Mouse (Mus musculus) bone marrow macrophage, adult 2 months (primary cell): ENCODE results near the gene Wfdc2. TPM values are rescaled to one million over a fixed set of nuclear protein-coding genes. Genes with fewer than 3 reads are reported as not detected.

Source experiments
- H3K27ac ChIP-seq: 2 replicates; pipeline ENCODE4 v1.5.1; 2012; ENCODE audit warnings: low read depth, low read length; ENCODE audit not compliant: insufficient read depth
- H3K4me1 ChIP-seq: 2 replicates; pipeline ENCODE4 v1.6.1; 2012; ENCODE audit warnings: low read length; ENCODE audit not compliant: control insufficient read depth, insufficient read depth
- H3K4me3 ChIP-seq: 2 replicates; pipeline ENCODE4 v1.5.1; 2012; ENCODE audit warnings: mild to moderate bottlenecking, low read length, moderate library complexity; ENCODE audit not compliant: insufficient read depth
- CTCF ChIP-seq: IDR thresholded peaks from 2 replicates; pipeline ENCODE4 v1.5.1; 2012; ENCODE audit warnings: low read depth, mild to moderate bottlenecking, low read length, moderate library complexity
- POLR2A ChIP-seq: IDR thresholded peaks from 2 replicates; pipeline ENCODE4 v1.6.1; 2012; ENCODE audit warnings: mild to moderate bottlenecking, low read depth, low read length, borderline replicate concordance
- polyA plus RNA-seq: library from polyadenylated mRNA; stranded (reverse); fragments of >200 nt; gene quantifications from 2 replicates; pipeline ENCODE4 v1.2.4, GENCODE M21; 2012; ENCODE audit not compliant: missing spikeins, insufficient read depth, insufficient read length

Gene Wfdc2
- not detected in 2 replicates for polyA plus RNA-seq

DNA sequence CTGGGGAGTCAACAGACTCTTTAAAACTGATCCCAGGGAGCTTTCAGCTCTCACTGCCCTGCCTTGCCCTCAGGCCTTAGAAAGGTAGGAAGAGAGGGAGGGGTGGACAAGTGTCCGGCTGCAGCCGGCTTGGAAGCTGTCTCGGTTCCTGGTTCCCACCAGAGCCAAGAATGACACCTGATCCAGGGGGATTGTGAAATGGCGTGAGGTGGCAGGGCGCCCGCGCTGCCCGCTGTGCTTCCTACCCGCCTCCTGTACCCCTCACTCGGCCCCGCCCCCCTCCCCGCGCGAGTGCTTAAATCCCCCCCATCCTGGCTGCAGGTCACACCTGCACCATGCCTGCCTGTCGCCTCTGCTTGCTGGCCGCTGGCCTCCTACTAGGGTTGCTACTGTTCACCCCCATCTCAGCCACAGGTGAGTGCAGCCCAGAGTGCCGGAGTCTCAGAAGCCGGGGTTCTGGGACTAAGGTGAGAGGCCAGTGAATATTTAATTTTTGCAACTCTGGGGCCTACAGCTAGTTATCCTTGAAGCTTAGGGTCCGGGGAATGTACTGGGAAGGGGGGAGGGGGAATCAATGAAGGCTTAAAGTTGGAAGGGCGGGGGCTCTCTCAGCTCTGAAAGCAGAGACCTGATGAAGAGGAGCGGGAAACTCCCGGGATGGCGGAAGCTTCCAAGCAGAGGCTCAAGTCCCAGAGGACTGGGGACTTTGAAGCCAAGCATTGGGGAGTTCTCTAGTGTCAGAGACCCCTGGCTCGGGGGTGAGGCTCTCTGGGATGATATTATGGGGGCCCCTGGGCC is at the start of gene Wfdc2:
Gene Wfdc2 (plus strand): TSS at position 23 of the 798 bp plus-strand sequence.
- TF ChIP-seq POLR2A (no peak), CTCF (no peak)
- H3K4me1 ChIP-seq, result no peaks in the 10 kb centered on the region
- no peak within 1 kb of the TSS for H3K4me3 ChIP-seq
- H3K27ac ChIP-seq, result no peak within 1 kb of the TSS

DNA sequence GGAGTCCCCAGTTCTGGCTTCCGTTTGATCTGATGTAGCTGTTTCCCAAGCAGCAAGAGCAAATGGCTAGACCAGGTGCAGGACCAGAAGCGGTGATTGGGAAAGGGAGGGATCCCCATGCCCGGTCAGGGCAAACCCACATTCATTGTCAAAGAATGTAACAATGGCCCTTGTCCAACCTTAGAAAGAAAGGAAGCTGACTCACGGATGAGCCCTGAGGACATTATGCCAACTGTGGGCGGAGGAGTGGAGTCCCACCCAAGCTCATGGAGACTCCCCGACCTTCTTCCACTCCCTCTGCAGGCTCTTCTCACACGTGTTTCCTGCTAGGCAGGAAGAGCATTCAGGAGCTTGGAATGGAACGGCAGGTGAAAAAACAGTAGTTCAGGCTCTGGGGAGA is 48.8 kb upstream of the Wfdc2 start:
- TF ChIP-seq CTCF, result no peak
- no peak for TF ChIP-seq POLR2A
- Histone ChIP-seq H3K27ac (no peak overlapping the region), H3K4me1 (peaks cover 5% of the 10 kb centered on the region; the same call in 1 of the 2 replicates), H3K4me3 (no peak overlapping the region)

DNA sequence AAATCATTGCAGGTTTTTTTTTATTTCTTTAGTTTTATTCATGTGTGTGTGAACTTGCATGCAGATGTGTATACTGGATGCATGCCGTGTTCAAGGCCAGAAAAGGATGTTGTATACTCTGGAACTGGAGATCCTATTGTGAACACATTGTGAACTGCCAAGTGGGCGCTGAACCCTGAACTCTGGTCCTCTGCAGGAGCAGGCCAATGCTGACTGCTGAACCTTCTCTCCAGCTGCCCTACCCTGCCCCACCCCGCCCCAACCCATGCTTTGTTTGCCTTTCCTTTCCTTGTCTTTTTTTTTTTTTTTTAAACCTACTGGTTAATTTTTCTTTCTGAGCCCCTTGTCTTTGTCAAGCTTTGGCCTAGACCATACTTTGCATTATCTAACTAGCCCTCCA is 47.3 kb upstream of the Wfdc2 start:
- TF ChIP-seq CTCF (no peak), POLR2A (no peak)
- no peak overlapping the region for H3K4me3 ChIP-seq
- H3K4me1 ChIP-seq, result peaks cover 5% of the 10 kb centered on the region; the same call in 1 of the 2 replicates
- H3K27ac ChIP-seq, result no peak overlapping the region

GRCm38 (mm10) chr2:164515897-164516296 is 46.3 kb upstream of the Wfdc2 start:
- no peak overlapping the region for H3K27ac ChIP-seq
- H3K4me3 ChIP-seq, result no peak overlapping the region
- H3K4me1 ChIP-seq, result peaks cover 9% of the 10 kb centered on the region
- TF ChIP-seq POLR2A (no peak), CTCF (no peak)

DNA sequence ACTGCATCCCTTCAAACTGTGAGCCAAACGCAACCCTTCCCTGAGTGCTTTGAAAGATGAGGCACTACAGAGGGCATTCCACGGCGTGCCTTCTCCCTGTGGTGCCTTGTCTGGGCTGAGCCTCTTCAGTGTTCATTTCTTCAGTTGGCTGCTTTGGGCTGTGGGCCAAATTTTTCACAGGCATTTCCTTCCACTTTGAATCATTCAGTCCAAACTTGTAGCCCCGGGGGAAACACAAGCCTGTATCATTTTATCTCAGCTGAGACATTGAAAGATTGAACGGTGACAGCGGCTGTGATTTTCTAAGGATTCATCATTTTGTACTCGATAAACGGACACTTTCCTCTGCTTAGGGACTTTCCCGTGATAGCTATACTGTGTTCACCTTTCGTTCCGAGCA is 45.6 kb upstream of the Wfdc2 start:
- no peak for TF ChIP-seq CTCF
- TF ChIP-seq POLR2A, result no peak
- H3K4me3 ChIP-seq, result no peak overlapping the region
- no peak overlapping the region for H3K27ac ChIP-seq
- peaks cover 14% of the 10 kb centered on the region for H3K4me1 ChIP-seq

- TF ChIP-seq POLR2A (no peak), CTCF (peak; percentile 78)
- peaks cover 22% of the 10 kb centered on the region for H3K4me1 ChIP-seq
These were observed 44.6 kb upstream of the Wfdc2 start for GRCm38 (mm10) chr2:164517485-164518221.

GRCm38 (mm10) chr2:164518266-164519170 is 43.7 kb upstream of the Wfdc2 start:
- Histone ChIP-seq H3K27ac (no peak overlapping the region), H3K4me1 (peaks cover 22% of the 10 kb centered on the region), H3K4me3 (no peak overlapping the region)
- TF ChIP-seq POLR2A, result no peak
- no peak for TF ChIP-seq CTCF

More at GRCm38 (mm10) chr2:164517485-164518221, 44.6 kb upstream of the Wfdc2 start:
- Histone ChIP-seq H3K27ac (no peak overlapping the region), H3K4me3 (no peak overlapping the region)

GRCm38 (mm10) chr2:164519171-164519526 is 43.1 kb upstream of the Wfdc2 start:
- no peak for TF ChIP-seq CTCF
- no peak for TF ChIP-seq POLR2A
- no peak overlapping the region for H3K4me3 ChIP-seq
- no peak overlapping the region for H3K27ac ChIP-seq
- peaks cover 23% of the 10 kb centered on the region for H3K4me1 ChIP-seq

- Histone ChIP-seq H3K27ac (no peak overlapping the region), H3K4me1 (peaks cover 25% of the 10 kb centered on the region), H3K4me3 (no peak overlapping the region)
- TF ChIP-seq CTCF (peak; percentile 59), POLR2A (no peak)
These were observed 41.4 kb upstream of the Wfdc2 start for GRCm38 (mm10) chr2:164520782-164521181.
